In genomic region chr6:50566141-50566996, GRCm38 (mm10) we compare ENCODE assay signal across 8 mouse cellular contexts. TPM values are rescaled to one million over a fixed set of nuclear protein-coding genes. Genes with fewer than 3 reads are reported as not detected.
DNase-seq lines count a peak whose midpoint lies in the region; ATAC-seq lines count a peak whose summit lies in the region.

Cycs (minus strand) TSS chr6:50566538.

- peak within 1 kb of the TSS; percentile 85 for H3K9ac ChIP-seq in lung, embryonic 16.5 days (ENCODE audit: low read length)

- peak within 1 kb of the TSS; percentile 77 for H3K27ac ChIP-seq in lung, embryonic 16.5 days (ENCODE audit: low read length)

- H3K4me1 ChIP-seq in lung, embryonic 16.5 days (replicated peaks; ENCODE audit: control insufficient read depth, insufficient read depth, low read length) = peaks cover 11% of the 10 kb centered on the region

- peak within 1 kb of the TSS; percentile 86 for H3K4me2 ChIP-seq in lung, embryonic 16.5 days (ENCODE audit: low read depth, low read length)

- H3K27me3 ChIP-seq in lung, embryonic 16.5 days (ENCODE audit: control insufficient read depth, insufficient read depth, low read depth, low read length) = no peaks in the 10 kb centered on the region

- DNase-seq in MEL-GATA-1-ER (ENCODE audit: extremely low read depth, low read depth) = peak; percentile 96
- DNase-seq in cerebellum, adult 8-10 months = peak; percentile 99
- peak; percentile 100 for DNase-seq in forelimb bud, embryonic 11.5 days (ENCODE audit: low read depth, low spot score)
- DNase-seq in layer of hippocampus, adult 9-10 months (ENCODE audit: low spot score) = peak; percentile 98
- DNase-seq in ovary, postnatal 10 days (ENCODE audit: low spot score) = peak; percentile 99
- DNase-seq in thymus, postnatal 10 days (ENCODE audit: low spot score in 2 of 2) = peak; percentile 98 to 99

- H3K36me3 ChIP-seq in lung, embryonic 16.5 days (ENCODE audit: control insufficient read depth, insufficient read depth, low read length) = peaks cover 15% of the 10 kb centered on the region

- WGBS in lung, embryonic 16.5 days = under 1% methylated on average over 77 of the region's 78 CpGs

- H3K4me3 ChIP-seq in lung, embryonic 16.5 days (ENCODE audit: low read length) = peak within 1 kb of the TSS; percentile 64

- no peaks in the 10 kb centered on the region for H3K9me3 ChIP-seq in lung, embryonic 16.5 days (ENCODE audit: control insufficient read depth, low read length)

- ATAC-seq in hematopoietic stem cell, adult 5-6 weeks (replicated peaks in 1 of 2; ENCODE audit: insufficient read depth in 1 of 2, low FRiP score in 2 of 2, low TSS enrichment in 1 of 2, low read depth in 1 of 2, poor library complexity in 2 of 2, severe bottlenecking in 2 of 2) = peak; percentile 97 to 99
- ATAC-seq in lung, embryonic 16.5 days (ENCODE audit: low read depth) = peak; percentile 99

RNA-seq across cellular contexts. Expression of gene Cycs, which starts in this region (rescaled TPM):
- 71.9 and 119 TPM in 2 replicates for total RNA-seq in hematopoietic stem cell, adult 5-6 weeks (2017)
- polyA plus RNA-seq in lung, embryonic 16.5 days (2015; fragmentation: Nextera tagmentation; extraction: Ambion mirVana) = 50.9 and 53.7 TPM in 2 replicates

Comparison
In these comparisons a context has a peak if more than half of its experiments do, and no peak if none do; other contexts are left out.
1. Peak in every context shown above with its lines: DNase-seq, ATAC-seq, H3K4me3 ChIP-seq and H3K27ac ChIP-seq.